Mouse (Mus musculus): ENCODE measurements at regions not wholly inside any gene's neighbourhood (a gene's known extent, or its start where the extent isn't known, plus 50 kb on each side); places are given as distances from the start of the nearest gene placed in this dataset.

- H3K4me1 ChIP-seq (replicated peaks; ENCODE audit: insufficient read depth, low read length) = no peaks in the 10 kb centered on the region
- WGBS = 46% methylated on average over 8 of the region's 8 CpGs
- no peak overlapping the region for H3K4me3 ChIP-seq (replicated peaks; ENCODE audit: low read depth, low read length)
- ATAC-seq (replicated peaks; ENCODE audit: low FRiP score, low read depth) (no peak), DNase-seq (ENCODE audit: low spot score) (no peak)
- H3K4me2 ChIP-seq (ENCODE audit: low read length) = no peak overlapping the region
- H3K9ac ChIP-seq (ENCODE audit: low read depth, low read length) = no peak overlapping the region
- H3K36me3 ChIP-seq (ENCODE audit: insufficient read depth, low read length) = no peaks in the 10 kb centered on the region
- H3K9me3 ChIP-seq (replicated peaks; ENCODE audit: low read length) = no peaks in the 10 kb centered on the region
- no peak for TF ChIP-seq CTCF (IDR thresholded peaks at IDR 0.05; ENCODE audit: low read depth)
- H3K27ac ChIP-seq = no peak overlapping the region
- H3K27me3 ChIP-seq (ENCODE audit: insufficient read depth, low read length) = no peaks in the 10 kb centered on the region
These were observed 230.1 kb upstream of the Arrdc3 start for GRCm38 (mm10) chr13:80652967-80653539.

DNA sequence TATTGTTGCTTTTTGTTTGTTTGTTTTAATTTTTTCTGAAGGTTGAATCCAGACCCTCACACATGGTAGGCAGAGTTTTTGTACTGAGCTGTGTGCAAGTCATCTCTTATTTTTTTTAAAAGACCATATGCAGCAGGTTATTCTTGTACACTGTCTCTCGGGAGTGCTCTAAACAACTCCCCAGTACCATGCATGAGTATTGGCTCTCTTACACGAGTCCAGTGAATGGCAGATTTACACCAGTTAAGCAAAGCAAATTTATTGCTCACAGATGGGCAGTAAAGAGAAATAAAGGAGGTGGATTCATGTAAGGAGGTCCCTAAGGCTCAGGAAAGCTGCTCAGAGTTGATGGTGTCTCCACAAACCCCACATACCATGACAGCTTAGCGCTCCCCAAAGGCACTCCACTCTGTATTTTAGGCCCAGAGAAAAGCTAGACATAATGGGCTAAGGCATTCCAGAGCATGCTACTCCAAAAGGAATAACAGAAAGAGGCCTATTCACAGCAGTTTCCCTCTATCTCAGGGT is 216.9 kb upstream of the Arrdc3 start:
- H3K9ac ChIP-seq (ENCODE audit: low read depth, low read length) = no peak overlapping the region
- no peaks in the 10 kb centered on the region for H3K9me3 ChIP-seq (replicated peaks; ENCODE audit: low read length)
- H3K4me2 ChIP-seq (ENCODE audit: low read length) = no peak overlapping the region
- H3K4me1 ChIP-seq (replicated peaks; ENCODE audit: insufficient read depth, low read length) = no peaks in the 10 kb centered on the region
- H3K27ac ChIP-seq = no peak overlapping the region
- no peak for TF ChIP-seq CTCF (IDR thresholded peaks at IDR 0.05; ENCODE audit: low read depth)
- H3K27me3 ChIP-seq (ENCODE audit: insufficient read depth, low read length) = no peaks in the 10 kb centered on the region
- H3K36me3 ChIP-seq (ENCODE audit: insufficient read depth, low read length) = no peaks in the 10 kb centered on the region
- DNase-seq (ENCODE audit: low spot score) (no peak), ATAC-seq (replicated peaks; ENCODE audit: low FRiP score, low read depth) (no peak)
- no peak overlapping the region for H3K4me3 ChIP-seq (replicated peaks; ENCODE audit: low read depth, low read length)
- 43% methylated on average over 3 of the region's 3 CpGs for WGBS

GRCm38 (mm10) chr13:80689871-80690270 is 193.3 kb upstream of the Arrdc3 start:
- ATAC-seq (replicated peaks; ENCODE audit: low FRiP score, low read depth) = no peak
- H3K4me3 ChIP-seq (replicated peaks; ENCODE audit: low read depth, low read length) = no peak overlapping the region
- no peak overlapping the region for H3K27ac ChIP-seq
- no peaks in the 10 kb centered on the region for H3K4me1 ChIP-seq (replicated peaks; ENCODE audit: insufficient read depth, low read length)
- TF ChIP-seq CTCF (IDR thresholded peaks at IDR 0.05; ENCODE audit: low read depth) = no peak
- no peaks in the 10 kb centered on the region for H3K27me3 ChIP-seq (ENCODE audit: insufficient read depth, low read length)
- DNase-seq (ENCODE audit: low spot score) = no peak
- H3K9me3 ChIP-seq (replicated peaks; ENCODE audit: low read length) = no peaks in the 10 kb centered on the region
- no peak overlapping the region for H3K9ac ChIP-seq (ENCODE audit: low read depth, low read length)
- no peak overlapping the region for H3K4me2 ChIP-seq (ENCODE audit: low read length)
- no peaks in the 10 kb centered on the region for H3K36me3 ChIP-seq (ENCODE audit: insufficient read depth, low read length)

DNA sequence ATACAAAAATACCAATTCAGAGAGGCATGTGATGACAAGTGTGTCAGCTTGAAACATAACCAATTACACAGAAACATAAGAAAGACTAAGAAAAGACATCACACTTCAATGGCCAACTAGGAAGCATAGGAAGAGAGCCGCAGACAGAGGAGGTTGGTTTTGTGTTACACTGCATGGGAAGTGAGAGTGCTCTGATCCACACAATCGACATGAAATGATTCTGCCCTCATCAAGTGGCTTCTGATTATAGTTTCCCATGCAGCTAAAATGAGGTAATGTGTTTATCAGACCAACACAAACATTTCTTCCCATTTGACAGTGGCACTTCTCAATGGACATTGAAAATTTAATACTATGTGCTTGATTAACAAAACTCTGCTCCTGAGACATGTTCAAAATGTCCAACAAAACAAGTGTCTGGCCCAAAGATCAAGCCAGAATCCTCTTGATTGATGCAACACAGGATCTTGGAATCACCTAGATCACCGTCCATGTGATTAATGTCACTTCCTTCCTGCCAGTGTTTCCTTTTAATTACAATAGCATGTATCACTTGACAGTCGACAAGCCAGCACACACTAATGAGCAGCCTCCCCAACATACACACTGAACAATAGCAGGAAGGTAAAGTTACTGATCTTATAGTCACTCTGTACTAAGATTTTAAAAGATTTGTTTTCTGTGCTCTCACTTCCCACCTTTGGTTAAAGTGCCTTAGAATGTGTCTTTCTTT is 192.4 kb upstream of the Arrdc3 start:
- no peak for TF ChIP-seq CTCF (IDR thresholded peaks at IDR 0.05; ENCODE audit: low read depth)
- no peaks in the 10 kb centered on the region for H3K27me3 ChIP-seq (ENCODE audit: insufficient read depth, low read length)
- no peaks in the 10 kb centered on the region for H3K9me3 ChIP-seq (replicated peaks; ENCODE audit: low read length)
- no peak overlapping the region for H3K9ac ChIP-seq (ENCODE audit: low read depth, low read length)
- H3K4me3 ChIP-seq (replicated peaks; ENCODE audit: low read depth, low read length) = no peak overlapping the region
- no peak overlapping the region for H3K4me2 ChIP-seq (ENCODE audit: low read length)
- no peak overlapping the region for H3K27ac ChIP-seq
- 22% methylated on average over 4 of the region's 4 CpGs for WGBS
- DNase-seq (ENCODE audit: low spot score) = peak; percentile 51
- peak; percentile 54; the same call in 1 of the 2 replicates for ATAC-seq (replicated peaks; ENCODE audit: low FRiP score, low read depth)
- no peaks in the 10 kb centered on the region for H3K4me1 ChIP-seq (replicated peaks; ENCODE audit: insufficient read depth, low read length)
- H3K36me3 ChIP-seq (ENCODE audit: insufficient read depth, low read length) = no peaks in the 10 kb centered on the region

DNA sequence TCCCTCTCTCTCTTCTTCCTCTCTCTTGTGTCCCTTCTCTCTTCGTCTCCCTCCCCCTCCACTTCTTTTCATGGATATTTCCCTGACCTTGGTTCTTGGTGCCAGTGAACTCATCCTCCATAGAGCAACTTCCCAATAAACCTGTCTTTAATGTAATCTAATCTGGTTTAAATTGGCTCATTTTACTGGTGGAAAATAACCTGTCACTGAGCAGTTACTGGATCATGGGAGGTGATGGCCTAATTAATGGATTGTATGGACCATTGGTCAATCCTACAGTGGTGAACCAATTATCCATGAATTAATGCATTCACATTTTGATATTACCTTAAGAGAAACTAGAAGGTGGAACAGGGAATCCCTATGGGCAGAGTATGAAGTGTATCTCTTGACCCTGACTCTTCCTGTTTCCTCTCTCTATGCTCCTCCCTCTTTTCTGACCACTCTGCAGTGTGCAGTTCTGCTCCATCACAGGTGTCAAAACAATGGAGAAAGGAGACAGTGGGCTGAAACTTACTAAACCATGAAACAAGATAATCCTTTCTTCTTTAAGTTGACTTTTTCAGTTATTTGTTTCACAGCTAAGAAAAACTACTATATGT is 187.5 kb upstream of the Arrdc3 start:
- WGBS = 32% methylated on average over 1 of the region's 1 CpGs
- Histone ChIP-seq H3K9ac (ENCODE audit: low read depth, low read length) (no peak overlapping the region), H3K4me3 (replicated peaks; ENCODE audit: low read depth, low read length) (no peak overlapping the region), H3K4me2 (ENCODE audit: low read length) (no peak overlapping the region), H3K27ac (no peak overlapping the region), H3K36me3 (ENCODE audit: insufficient read depth, low read length) (no peaks in the 10 kb centered on the region), H3K9me3 (replicated peaks; ENCODE audit: low read length) (no peaks in the 10 kb centered on the region), H3K4me1 (replicated peaks; ENCODE audit: insufficient read depth, low read length) (no peaks in the 10 kb centered on the region), H3K27me3 (ENCODE audit: insufficient read depth, low read length) (no peaks in the 10 kb centered on the region)
- no peak for TF ChIP-seq CTCF (IDR thresholded peaks at IDR 0.05; ENCODE audit: low read depth)
- peak; percentile 65; the same call in 1 of the 2 replicates for ATAC-seq (replicated peaks; ENCODE audit: low FRiP score, low read depth)
- DNase-seq (ENCODE audit: low spot score) = peak; percentile 53

- H3K9ac ChIP-seq (ENCODE audit: low read depth, low read length) = no peak overlapping the region
- H3K4me3 ChIP-seq (replicated peaks; ENCODE audit: low read depth, low read length) = no peak overlapping the region
- no peaks in the 10 kb centered on the region for H3K36me3 ChIP-seq (ENCODE audit: insufficient read depth, low read length)
- DNase-seq (ENCODE audit: low spot score) (no peak), ATAC-seq (replicated peaks; ENCODE audit: low FRiP score, low read depth) (no peak)
- no peaks in the 10 kb centered on the region for H3K4me1 ChIP-seq (replicated peaks; ENCODE audit: insufficient read depth, low read length)
- H3K27ac ChIP-seq = no peak overlapping the region
- H3K4me2 ChIP-seq (ENCODE audit: low read length) = no peak overlapping the region
- H3K9me3 ChIP-seq (replicated peaks; ENCODE audit: low read length) = no peaks in the 10 kb centered on the region
- TF ChIP-seq CTCF (IDR thresholded peaks at IDR 0.05; ENCODE audit: low read depth) = no peak
- no peaks in the 10 kb centered on the region for H3K27me3 ChIP-seq (ENCODE audit: insufficient read depth, low read length)
- 35% methylated on average over 9 of the region's 9 CpGs for WGBS
These were observed 173.5 kb upstream of the Arrdc3 start for GRCm38 (mm10) chr13:80709531-80710306.

Measured in kidney, postnatal 0 days (tissue).